Comparison of ENCODE assay signal across 11 mouse cellular contexts in the genomic region with DNA sequence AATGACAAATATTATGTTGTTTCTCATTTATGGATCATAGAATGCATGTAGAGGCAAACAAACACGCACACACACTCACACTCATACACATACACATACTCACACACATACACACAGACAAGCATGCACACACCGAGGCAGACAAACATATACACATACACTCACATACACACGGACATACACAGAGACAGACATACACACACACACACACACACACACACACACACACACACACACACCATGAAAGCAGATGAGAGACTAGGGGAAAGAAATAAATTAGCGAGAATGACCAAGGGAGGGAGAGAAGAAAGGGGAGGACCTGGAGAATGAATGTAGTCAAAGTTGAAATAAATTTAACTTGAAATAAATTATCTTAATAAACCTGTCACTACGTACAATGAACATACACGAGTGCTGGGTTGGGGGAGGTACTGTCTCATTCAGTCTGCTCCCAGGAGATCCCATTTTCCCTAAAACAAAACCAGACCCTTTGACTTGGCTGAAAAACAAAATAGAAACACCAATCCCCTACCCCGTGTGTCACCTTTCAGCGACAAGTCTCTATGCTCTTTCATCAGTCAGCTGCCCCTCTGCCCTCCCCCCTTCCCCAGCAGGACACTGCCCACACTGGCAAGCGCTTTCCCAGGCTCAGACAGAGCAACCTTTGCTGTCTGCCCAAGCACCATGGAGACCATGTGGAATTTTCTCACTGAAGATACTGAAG.
DNase-seq lines count a peak whose midpoint lies in the region; ATAC-seq lines count a peak whose summit lies in the region.
"Had no signal": no experiment of that assay in that cellular context is flagged by ENCODE, and none has a peak within 500 bp of the region (broad histone marks: within the 10 kb centered on the region; RNA-seq: fewer than 3 reads in every experiment).

No protein-coding gene starts in this region.

- peak; percentile 89 for ATAC-seq in kidney, embryonic 15.5 days (replicated peaks; ENCODE audit: low FRiP score)
- peak; percentile 67; the same call in 1 of the 2 replicates for ATAC-seq in forebrain, embryonic 12.5 days (ENCODE audit: low FRiP score)
- ATAC-seq in neural tube, embryonic 12.5 days (ENCODE audit: low FRiP score, low read depth): peak; percentile 97
- ATAC-seq: CD4-positive, CD25-positive, alpha-beta regulatory T cell, adult 4 months had no signal

- H3K9me3 ChIP-seq in kidney, embryonic 15.5 days (replicated peaks): no peaks in the 10 kb centered on the region
- H3K9me3 ChIP-seq in forebrain, embryonic 12.5 days: no peaks in the 10 kb centered on the region
- no peaks in the 10 kb centered on the region for H3K9me3 ChIP-seq in limb, embryonic 10.5 days (replicated peaks)
- no peaks in the 10 kb centered on the region for H3K9me3 ChIP-seq in neural tube, embryonic 12.5 days

- H3K27me3 ChIP-seq in kidney, embryonic 15.5 days: no peaks in the 10 kb centered on the region
- H3K27me3 ChIP-seq in forebrain, embryonic 12.5 days: no peaks in the 10 kb centered on the region
- no peaks in the 10 kb centered on the region for H3K27me3 ChIP-seq in limb, embryonic 10.5 days (ENCODE audit: low read depth, poor library complexity, severe bottlenecking)
- H3K27me3 ChIP-seq in neural tube, embryonic 12.5 days (replicated peaks): no peaks in the 10 kb centered on the region; the same call in 1 of the 2 replicates

- H3K4me1 ChIP-seq in kidney, embryonic 15.5 days: peaks cover 34% of the 10 kb centered on the region
- peaks cover 31% of the 10 kb centered on the region for H3K4me1 ChIP-seq in forebrain, embryonic 12.5 days
- peaks cover 58% of the 10 kb centered on the region for H3K4me1 ChIP-seq in limb, embryonic 10.5 days
- H3K4me1 ChIP-seq in neural tube, embryonic 12.5 days: peaks cover 12% of the 10 kb centered on the region

- no peak overlapping the region for H3K9ac ChIP-seq in kidney, embryonic 15.5 days
- no peak overlapping the region for H3K9ac ChIP-seq in forebrain, embryonic 12.5 days
- H3K9ac ChIP-seq in neural tube, embryonic 12.5 days: no peak overlapping the region
- H3K9ac ChIP-seq: liver, embryonic 14.5 days had no signal

- peak overlapping the region; percentile 19; the same call in 1 of the 2 replicates for H3K4me2 ChIP-seq in kidney, embryonic 15.5 days
- H3K4me2 ChIP-seq in forebrain, embryonic 12.5 days: no peak overlapping the region
- no peak overlapping the region for H3K4me2 ChIP-seq in neural tube, embryonic 12.5 days (replicated peaks)

- DNase-seq in kidney, adult 11 months: no peak
- DNase-seq in limb, embryonic 10.5 days (ENCODE audit: low spot score): peak; percentile 77
- DNase-seq in right cerebral cortex, postnatal 25 days: no peak
- no peak for DNase-seq in adrenal gland, postnatal 10 days
- no peak for DNase-seq in gastrocnemius, postnatal 25 days

- peak overlapping the region; percentile 80 for H3K27ac ChIP-seq in kidney, embryonic 15.5 days
- H3K27ac ChIP-seq in forebrain, embryonic 12.5 days: 0 out of 2 replicates have a peak overlapping the region, but pooled peaks have one; percentile 14
- peak overlapping the region; percentile 81 for H3K27ac ChIP-seq in limb, embryonic 10.5 days
- H3K27ac ChIP-seq in neural tube, embryonic 12.5 days: no peak overlapping the region
- H3K27ac ChIP-seq: liver, embryonic 14.5 days had no signal

- 18% methylated on average over 9 of the region's 9 CpGs for WGBS in kidney, embryonic 15.5 days
- 31% methylated on average over 9 of the region's 9 CpGs for WGBS in forebrain, embryonic 12.5 days
- WGBS in limb, embryonic 10.5 days: 29% methylated on average over 9 of the region's 9 CpGs
- WGBS in neural tube, embryonic 12.5 days: 13% methylated on average over 9 of the region's 9 CpGs

- no peak overlapping the region for H3K4me3 ChIP-seq in kidney, embryonic 15.5 days (replicated peaks)
- no peak overlapping the region for H3K4me3 ChIP-seq in forebrain, embryonic 12.5 days (replicated peaks)
- no peak overlapping the region; the same call in 1 of the 2 replicates for H3K4me3 ChIP-seq in limb, embryonic 10.5 days
- no peak overlapping the region for H3K4me3 ChIP-seq in neural tube, embryonic 12.5 days
- H3K4me3 ChIP-seq: erythroblast, embryonic 14.5 days had no signal

- H3K36me3 ChIP-seq in kidney, embryonic 15.5 days: no peaks in the 10 kb centered on the region
- no peaks in the 10 kb centered on the region for H3K36me3 ChIP-seq in forebrain, embryonic 12.5 days (replicated peaks)
- no peaks in the 10 kb centered on the region for H3K36me3 ChIP-seq in limb, embryonic 10.5 days
- no peaks in the 10 kb centered on the region for H3K36me3 ChIP-seq in neural tube, embryonic 12.5 days
